Mouse (Mus musculus) neural tube, embryonic 15.5 days (tissue): ENCODE results near the gene Frmd8. TPM values are rescaled to one million over a fixed set of nuclear protein-coding genes. Genes with fewer than 3 reads are reported as not detected.

Source experiments
- ATAC-seq: fragments of 200-750 bp; cut with Nextera tagmentation; 2 replicates; pipeline ENCODE4 v1.8.0; 2017; ENCODE audit warnings: mild to moderate bottlenecking, moderate TSS enrichment, moderate library complexity; ENCODE audit not compliant: low FRiP score
- H3K27ac ChIP-seq: fragments of 300-500 bp; sonication (generic); replicated peaks from 2 replicates; pipeline ENCODE4 v1.5.1; 2015; ENCODE audit warnings: mild to moderate bottlenecking, inconsistent platforms
- H3K27me3 ChIP-seq: fragments of 300-500 bp; sonication (generic); replicated peaks from 2 replicates; pipeline ENCODE4 v1.6.1; 2015; ENCODE audit warnings: inconsistent platforms
- H3K36me3 ChIP-seq: fragments of 300-500 bp; sonication (generic); 2 replicates; pipeline ENCODE4 v1.6.1; 2015; ENCODE audit warnings: inconsistent platforms
- H3K4me1 ChIP-seq: fragments of 300-500 bp; sonication (generic); 2 replicates; pipeline ENCODE4 v1.6.1; 2015; ENCODE audit warnings: inconsistent platforms
- H3K4me2 ChIP-seq: fragments of 300-500 bp; sonication (generic); 2 replicates; pipeline ENCODE4 v1.6.1; 2015; ENCODE audit warnings: inconsistent platforms, mild to moderate bottlenecking, moderate library complexity
- H3K4me3 ChIP-seq: fragments of 300-500 bp; sonication (generic); replicated peaks from 2 replicates; pipeline ENCODE4 v1.5.1; 2015; ENCODE audit warnings: mild to moderate bottlenecking, inconsistent platforms
- H3K9ac ChIP-seq: fragments of 300-500 bp; sonication (generic); replicated peaks from 2 replicates; pipeline ENCODE4 v1.6.1; 2015; ENCODE audit warnings: mild to moderate bottlenecking, inconsistent platforms
- H3K9me3 ChIP-seq: fragments of 300-500 bp; sonication (generic); replicated peaks from 2 replicates; pipeline ENCODE4 v1.6.1; 2016; ENCODE audit warnings: inconsistent platforms
- WGBS: fragments of 180-500 bp; shearing (Covaris S2); methylation state at CpG from one replicate; pipeline ENCODE4 v1.1.7; 2015; ENCODE audit warnings: mixed read lengths; 5-methylcytosine and 5-hydroxymethylcytosine counted together
- polyA plus RNA-seq: library from polyadenylated mRNA; unstranded; fragments of >200 nt; fragmentation: Nextera tagmentation; extraction: Ambion mirVana; gene quantifications from 2 replicates; pipeline ENCODE4 v1.2.1, GENCODE M21; 2015

Gene Frmd8
- polyA plus RNA-seq, result 13.8 and 23.4 TPM in 2 replicates

DNA sequence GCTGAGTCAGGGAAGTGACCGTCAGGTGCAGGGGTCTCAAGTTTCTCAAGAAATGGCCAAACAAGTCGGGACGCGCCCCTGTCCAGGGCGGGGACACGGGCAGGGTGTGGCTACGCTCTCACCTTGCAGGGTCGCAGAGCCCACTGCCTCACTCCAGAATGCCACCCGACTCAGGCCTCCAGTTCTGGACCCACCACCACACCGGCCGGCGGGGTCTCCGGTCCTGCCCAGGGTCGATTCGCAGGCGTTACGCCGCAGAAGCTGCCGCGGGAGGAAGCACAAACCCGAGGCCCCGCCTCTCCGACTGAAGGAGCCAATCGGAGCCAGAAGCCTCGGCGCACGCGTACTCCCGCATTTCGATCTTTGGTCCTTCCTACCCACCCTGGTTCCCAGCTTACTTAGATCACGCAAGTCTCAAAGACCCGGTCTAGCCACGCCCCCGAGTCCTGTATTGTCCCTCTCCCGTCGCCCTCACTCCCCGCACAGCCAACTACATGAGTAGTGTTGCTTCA is at the start of gene Frmd8:
Gene Frmd8, minus strand, starts transcription at position 306 of the 512 bp plus-strand sequence.
- Histone ChIP-seq H3K4me2 (peak within 1 kb of the TSS; percentile 90), H3K9me3 (no peaks in the 10 kb centered on the region), H3K4me3 (peak within 1 kb of the TSS; percentile 88), H3K4me1 (peaks cover 38% of the 10 kb centered on the region), H3K36me3 (no peaks in the 10 kb centered on the region), H3K27ac (peak within 1 kb of the TSS; percentile 77), H3K9ac (peak within 1 kb of the TSS; percentile 77), H3K27me3 (no peaks in the 10 kb centered on the region)
- peak; percentile 93 for ATAC-seq
- WGBS, result under 1% methylated on average over 37 of the region's 37 CpGs

DNA sequence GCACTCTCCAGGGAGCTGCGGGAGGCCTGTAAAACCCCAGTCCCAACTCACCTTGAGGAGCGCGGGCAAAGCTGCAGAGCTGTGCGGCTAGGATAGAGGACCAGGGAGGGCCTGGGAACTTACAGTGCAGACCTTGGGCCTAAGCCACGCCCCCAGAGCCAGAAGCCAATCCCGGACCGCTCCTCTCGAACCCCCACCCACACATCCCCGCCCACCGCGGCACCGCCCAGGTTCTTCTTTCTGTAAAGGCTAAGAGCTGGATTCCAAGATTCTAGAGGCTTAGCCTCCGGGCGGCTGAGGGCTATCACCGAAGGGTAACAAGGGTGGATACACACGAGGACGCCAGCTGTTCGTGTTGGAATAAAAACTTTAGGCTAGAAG is 49.6 kb upstream of the Frmd8 start, which contains the start of gene Cdc42ep2:
Gene Cdc42ep2, minus strand, starts transcription at position 104 of the 381 bp plus-strand sequence.
- no peaks in the 10 kb centered on the region for H3K36me3 ChIP-seq
- peak within 1 kb of the TSS; percentile 87 for H3K27ac ChIP-seq
- peak within 1 kb of the TSS; percentile 66 for H3K9ac ChIP-seq
- peak; percentile 97 for ATAC-seq
- H3K4me1 ChIP-seq, result peaks cover 37% of the 10 kb centered on the region
- peak within 1 kb of the TSS; percentile 65 for H3K4me3 ChIP-seq
- H3K4me2 ChIP-seq, result peak within 1 kb of the TSS; percentile 78
- H3K9me3 ChIP-seq, result no peaks in the 10 kb centered on the region
- 0% methylated on average over 18 of the region's 18 CpGs for WGBS
- H3K27me3 ChIP-seq, result peaks cover 8% of the 10 kb centered on the region; the same call in 1 of the 2 replicates

DNA sequence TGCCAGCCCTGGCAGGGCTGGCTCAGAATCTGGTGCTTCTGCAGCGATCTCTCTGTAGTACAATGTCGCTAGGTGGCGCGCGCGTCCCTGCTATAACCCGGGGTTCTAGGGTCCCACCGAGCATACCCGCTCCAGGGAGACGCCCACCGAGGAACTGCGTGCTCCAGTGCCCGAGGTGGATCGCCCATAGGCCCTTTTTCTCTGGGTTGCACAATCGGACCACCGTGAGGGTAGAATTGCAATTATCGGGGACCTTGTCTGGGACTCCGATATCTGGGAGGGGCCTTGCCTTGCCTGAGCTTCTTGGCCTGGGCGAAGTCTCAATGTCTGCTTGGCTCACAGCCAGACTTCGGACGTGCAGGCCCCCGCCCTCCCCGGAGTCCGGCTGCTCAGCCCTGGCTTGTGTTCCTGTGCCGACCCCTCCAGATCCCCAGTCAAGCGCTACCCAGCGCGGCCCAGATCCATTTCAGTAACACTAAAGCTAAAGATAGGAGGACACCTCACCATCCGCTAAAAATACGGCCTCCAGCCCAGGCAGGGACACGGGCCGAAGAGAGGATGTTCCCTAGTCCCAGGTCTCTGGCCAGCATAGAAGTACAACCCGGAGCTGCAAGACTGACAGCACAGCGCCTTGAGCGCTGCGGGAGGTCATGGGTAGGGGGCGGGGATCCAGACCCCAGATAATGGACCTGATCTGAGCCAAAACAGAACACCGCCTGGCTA is 49.1 kb upstream of the Frmd8 start:
- Histone ChIP-seq H3K9me3 (no peaks in the 10 kb centered on the region), H3K4me2 (peak overlapping the region; percentile 78), H3K9ac (peak overlapping the region; percentile 66), H3K36me3 (no peaks in the 10 kb centered on the region), H3K27ac (peak overlapping the region; percentile 87), H3K27me3 (peaks cover 8% of the 10 kb centered on the region; the same call in 1 of the 2 replicates), H3K4me3 (peak overlapping the region; percentile 65), H3K4me1 (peaks cover 37% of the 10 kb centered on the region)
- ATAC-seq, result peak; percentile 85
- under 1% methylated on average over 38 of the region's 38 CpGs for WGBS

DNA sequence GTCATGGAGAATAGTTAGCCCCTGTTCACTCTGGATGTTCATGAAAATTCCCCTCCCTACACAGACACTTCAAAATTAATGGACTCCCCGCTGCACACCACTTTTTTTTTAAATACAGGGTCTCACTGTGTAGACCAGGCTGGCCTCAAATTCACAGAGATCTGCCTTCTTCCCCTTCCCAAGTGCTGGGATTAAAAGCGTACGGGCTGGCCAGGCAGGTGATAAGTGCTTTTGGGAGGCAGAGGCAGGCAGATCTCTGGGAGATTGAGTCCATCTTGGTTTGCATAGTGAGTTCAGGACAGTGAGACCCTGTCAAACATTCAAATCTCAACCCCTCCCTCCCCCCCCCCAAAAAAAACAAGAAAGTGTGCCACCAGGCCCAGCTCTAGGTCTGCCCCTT is 47.9 kb upstream of the Frmd8 start:
- Histone ChIP-seq H3K9me3 (no peaks in the 10 kb centered on the region), H3K4me2 (peak overlapping the region; percentile 78), H3K36me3 (peaks cover 4% of the 10 kb centered on the region; the same call in 1 of the 2 replicates), H3K27ac (no peak overlapping the region), H3K9ac (no peak overlapping the region; the same call in 1 of the 2 replicates), H3K27me3 (peaks cover 8% of the 10 kb centered on the region; the same call in 1 of the 2 replicates), H3K4me1 (peaks cover 37% of the 10 kb centered on the region), H3K4me3 (no peak overlapping the region; the same call in 1 of the 2 replicates)
- WGBS, result 92% methylated on average over 3 of the region's 3 CpGs
- ATAC-seq, result no peak

DNA sequence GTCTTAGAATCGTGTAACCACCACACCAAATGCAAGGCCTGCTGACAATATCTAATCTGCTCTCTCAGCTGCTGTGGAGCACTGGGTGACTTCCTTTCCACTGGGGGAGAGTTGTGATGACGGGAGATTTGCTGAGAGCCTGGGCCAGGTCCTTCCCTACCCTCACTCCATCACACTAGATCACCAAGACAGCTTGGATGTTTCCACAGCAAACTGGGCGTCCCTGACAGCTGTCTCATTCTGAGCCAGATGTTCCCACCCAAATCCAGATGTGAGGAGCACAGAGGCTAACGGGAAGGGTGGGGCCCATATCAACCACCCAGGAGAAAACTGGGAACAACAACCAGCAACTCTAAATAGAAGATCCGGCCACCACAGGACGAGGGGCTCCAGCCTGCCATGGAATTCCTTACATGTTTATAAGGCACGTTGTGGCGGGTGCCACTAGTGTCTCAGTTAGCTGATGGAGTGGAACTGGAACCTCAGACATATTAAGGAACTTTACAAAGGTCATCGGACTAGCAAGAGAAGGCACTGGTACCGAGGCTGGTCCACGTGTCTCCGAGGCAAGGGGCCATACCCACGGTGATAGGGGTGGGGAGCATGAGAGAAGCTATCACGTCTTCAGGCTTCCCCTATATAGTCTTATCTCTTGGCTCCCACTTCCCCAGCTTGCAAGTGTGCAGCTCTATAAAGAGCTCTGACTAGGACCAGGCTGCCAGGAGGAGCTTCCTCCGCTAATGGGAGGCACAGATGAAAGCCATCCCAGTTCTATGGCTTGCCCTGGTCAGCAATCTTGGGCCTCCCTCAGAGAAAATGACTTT is 47.3 kb upstream of the Frmd8 start:
- Histone ChIP-seq H3K4me3 (peak overlapping the region; percentile 8; the same call in 1 of the 2 replicates), H3K9me3 (no peaks in the 10 kb centered on the region), H3K9ac (peak overlapping the region; percentile 24; the same call in 1 of the 2 replicates), H3K4me2 (peak overlapping the region; percentile 78), H3K27ac (no peak overlapping the region), H3K36me3 (peaks cover 10% of the 10 kb centered on the region), H3K27me3 (peaks cover 8% of the 10 kb centered on the region; the same call in 1 of the 2 replicates), H3K4me1 (peaks cover 37% of the 10 kb centered on the region)
- 78% methylated on average over 15 of the region's 15 CpGs for WGBS
- no peak for ATAC-seq

DNA sequence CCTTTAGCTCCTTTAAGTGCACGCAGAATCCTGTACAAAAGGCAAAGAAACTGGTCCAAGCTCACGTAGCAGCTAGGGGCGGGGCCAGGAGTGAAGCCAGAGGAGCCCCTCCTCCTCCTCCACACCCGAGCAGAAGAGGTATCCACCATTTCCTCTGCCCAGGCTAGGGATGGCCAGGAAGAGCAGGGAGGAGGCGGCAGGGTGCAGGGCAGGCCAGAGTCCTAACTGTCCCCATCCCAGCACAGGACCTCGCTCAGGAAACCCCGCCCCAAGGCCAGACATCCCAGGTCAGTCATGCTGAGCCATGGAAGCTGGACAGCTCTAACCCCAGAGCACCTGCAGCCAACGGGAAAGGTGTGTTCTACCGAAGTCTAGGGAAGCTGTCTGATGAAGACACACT is 46.6 kb upstream of the Frmd8 start:
- 19% methylated on average over 9 of the region's 9 CpGs for WGBS
- 0 out of 2 replicates have a peak overlapping the region, but pooled peaks have one; percentile 24 for H3K9ac ChIP-seq
- H3K4me3 ChIP-seq, result peak overlapping the region; percentile 8; the same call in 1 of the 2 replicates

DNA sequence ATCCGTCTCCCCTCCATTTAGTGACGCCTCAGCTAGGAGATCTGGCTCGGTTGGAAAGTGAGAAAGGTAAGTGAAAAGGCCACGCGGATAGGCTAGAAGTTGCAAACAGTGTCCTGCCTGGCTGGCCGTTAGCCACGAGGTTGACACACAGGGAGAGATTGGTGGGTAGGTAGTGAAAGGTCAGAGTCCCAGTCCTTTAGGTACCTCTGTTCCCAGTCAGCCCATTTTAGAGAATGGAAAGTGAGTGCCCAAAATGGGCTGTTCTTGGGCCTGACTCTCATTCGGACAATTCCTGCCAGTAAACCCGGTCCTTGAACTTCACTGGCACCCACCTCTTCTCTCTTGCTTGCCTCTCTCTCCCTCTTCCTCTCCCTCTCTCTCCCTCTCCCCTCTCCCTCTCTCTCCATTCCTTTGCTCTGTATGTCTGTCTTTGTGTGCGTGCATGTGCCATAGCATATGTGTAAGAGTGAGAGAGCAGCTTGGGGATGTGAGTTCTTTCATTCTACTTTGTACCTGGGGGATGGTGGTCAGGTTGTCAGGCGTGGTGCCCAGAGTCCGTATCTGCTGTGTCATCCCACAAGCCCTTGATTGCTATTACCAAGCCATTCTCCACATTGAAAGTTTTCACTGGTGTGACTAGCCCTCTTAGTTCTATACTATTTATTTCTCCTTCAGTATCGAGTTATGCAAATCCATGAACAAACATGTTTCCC is 38.1 kb upstream of the Frmd8 start, which contains the start of gene Dpf2:
Gene Dpf2, minus strand, starts transcription at position 4 of the 713 bp plus-strand sequence.
- ATAC-seq, result peak; percentile 58
- Histone ChIP-seq H3K36me3 (peaks cover 26% of the 10 kb centered on the region), H3K9me3 (no peaks in the 10 kb centered on the region), H3K9ac (peak within 1 kb of the TSS; percentile 85), H3K4me2 (peak within 1 kb of the TSS; percentile 74), H3K27ac (peak within 1 kb of the TSS; percentile 88), H3K4me3 (peak within 1 kb of the TSS; percentile 97), H3K27me3 (no peaks in the 10 kb centered on the region), H3K4me1 (peaks cover 36% of the 10 kb centered on the region)
- 22% methylated on average over 13 of the region's 13 CpGs for WGBS

More for the DNA sequence above, 46.6 kb upstream of the Frmd8 start:
- peaks cover 34% of the 10 kb centered on the region for H3K4me1 ChIP-seq
- H3K27me3 ChIP-seq, result peaks cover 4% of the 10 kb centered on the region; the same call in 1 of the 2 replicates
- no peak overlapping the region for H3K27ac ChIP-seq
- peaks cover 16% of the 10 kb centered on the region for H3K36me3 ChIP-seq
- peak overlapping the region; percentile 78 for H3K4me2 ChIP-seq
- H3K9me3 ChIP-seq, result no peaks in the 10 kb centered on the region
- no peak for ATAC-seq

DNA sequence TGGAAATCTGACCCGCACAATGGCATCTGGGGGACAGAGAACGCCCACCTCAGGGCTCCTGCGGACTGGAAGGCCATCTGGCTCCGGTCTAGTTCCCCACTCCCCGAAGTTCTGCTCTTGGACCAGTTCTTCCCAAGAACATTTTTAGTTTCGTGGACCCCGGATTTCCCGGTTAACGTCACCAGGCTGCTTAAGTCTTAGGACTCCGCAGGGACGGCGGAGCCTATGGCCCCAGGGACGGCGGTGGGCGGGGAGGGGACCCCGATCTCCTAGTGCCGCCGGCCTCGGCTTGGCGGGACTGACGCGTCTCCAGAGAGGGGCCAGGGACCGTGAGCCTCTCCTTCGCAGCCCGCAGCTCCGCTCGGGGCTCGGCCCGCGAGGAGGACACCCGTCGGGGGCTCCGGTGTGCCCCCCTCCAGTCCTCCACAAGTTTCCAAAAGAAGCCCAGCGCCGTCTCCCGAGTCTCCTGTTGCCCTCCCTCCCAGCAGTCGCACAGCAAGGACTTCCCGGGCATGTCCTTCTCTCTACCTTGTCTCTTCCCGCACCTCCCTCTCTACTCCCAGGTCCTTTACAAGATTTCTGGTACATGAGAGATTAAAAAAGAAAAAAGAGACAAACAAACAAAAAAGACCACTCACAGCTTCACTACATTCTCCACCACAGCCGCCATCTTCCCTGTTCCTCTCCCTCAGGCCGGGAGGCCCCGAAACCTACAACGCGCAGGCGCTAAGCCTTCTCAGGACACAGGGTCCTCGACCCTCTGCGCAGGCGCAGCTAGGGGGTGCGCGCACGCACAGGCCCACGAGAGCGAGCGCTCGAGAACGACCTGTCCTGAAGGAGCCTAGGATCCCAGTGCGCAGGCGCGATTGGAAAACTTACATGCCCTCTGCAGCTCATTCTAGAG is 37.3 kb upstream of the Frmd8 start:
- Histone ChIP-seq H3K4me3 (peak overlapping the region; percentile 97), H3K9me3 (no peaks in the 10 kb centered on the region), H3K4me1 (peaks cover 36% of the 10 kb centered on the region), H3K9ac (peak overlapping the region; percentile 85), H3K27me3 (no peaks in the 10 kb centered on the region), H3K4me2 (peak overlapping the region; percentile 74), H3K27ac (peak overlapping the region; percentile 88), H3K36me3 (peaks cover 17% of the 10 kb centered on the region)
- WGBS, result under 1% methylated on average over 59 of the region's 59 CpGs
- ATAC-seq, result peak; percentile 94

DNA sequence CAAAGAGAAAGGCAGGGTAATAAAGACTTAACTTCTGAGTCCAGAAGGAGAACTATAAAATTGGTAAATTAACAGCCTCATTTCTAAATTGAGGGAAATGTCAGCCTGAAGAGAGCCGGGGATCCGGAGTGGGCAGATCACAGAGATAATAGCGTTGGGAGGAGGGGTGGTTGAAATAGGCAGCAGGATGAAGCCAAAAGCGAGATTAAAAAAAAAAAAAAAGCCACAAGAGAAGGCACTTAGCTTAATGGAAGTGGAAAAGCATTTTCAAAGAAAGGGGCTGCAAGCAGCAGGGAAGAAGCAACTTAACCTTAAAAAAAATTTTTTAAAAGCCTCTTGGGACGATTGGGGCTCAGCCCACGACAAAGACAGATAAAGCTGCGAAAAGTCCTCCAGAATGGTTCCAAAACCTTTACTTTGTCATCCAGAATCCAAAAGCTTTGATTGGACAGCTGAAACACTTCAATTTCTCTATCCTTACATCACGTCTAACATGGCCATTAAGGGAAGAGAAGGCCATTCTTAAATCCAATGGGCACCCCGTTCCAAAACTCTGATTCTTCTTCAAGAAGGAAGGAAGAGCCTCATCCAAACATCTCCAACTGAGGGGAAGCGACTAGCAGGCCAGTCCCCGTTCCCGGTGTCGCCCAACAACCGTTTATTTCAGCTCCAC is 36.5 kb upstream of the Frmd8 start:
- Histone ChIP-seq H3K4me2 (peak overlapping the region; percentile 74), H3K27ac (peak overlapping the region; percentile 88), H3K36me3 (peaks cover 17% of the 10 kb centered on the region), H3K4me3 (peak overlapping the region; percentile 97), H3K9ac (peak overlapping the region; percentile 85), H3K27me3 (no peaks in the 10 kb centered on the region), H3K9me3 (no peaks in the 10 kb centered on the region), H3K4me1 (peaks cover 36% of the 10 kb centered on the region)
- 3% methylated on average over 14 of the region's 14 CpGs for WGBS
- no peak for ATAC-seq
